Mouse (Mus musculus) embryonic facial prominence, embryonic 13.5 days (tissue): ENCODE results near the gene Rpl31. TPM values are rescaled to one million over a fixed set of nuclear protein-coding genes. Genes with fewer than 3 reads are reported as not detected.

Experiments
- ATAC-seq: fragments of 200-750 bp; cut with Nextera tagmentation; 2 replicates; pipeline ENCODE4 v1.8.0; 2017; ENCODE audit warnings: low read depth; ENCODE audit not compliant: insufficient number of reproducible peaks, insufficient read depth, low FRiP score, low TSS enrichment
- H3K27ac ChIP-seq: fragments of 300-500 bp; sonication (generic); 2 replicates; pipeline ENCODE4 v1.5.1; 2015; ENCODE audit warnings: moderate library complexity, mild to moderate bottlenecking, inconsistent platforms
- H3K27me3 ChIP-seq: fragments of 300-500 bp; sonication (generic); 2 replicates; pipeline ENCODE4 v1.6.1; 2015; ENCODE audit warnings: mild to moderate bottlenecking, inconsistent platforms
- H3K36me3 ChIP-seq: fragments of 300-500 bp; sonication (generic); 2 replicates; pipeline ENCODE4 v1.6.1; 2015; ENCODE audit warnings: mild to moderate bottlenecking, inconsistent platforms
- H3K4me1 ChIP-seq: fragments of 300-500 bp; sonication (generic); 2 replicates; pipeline ENCODE4 v1.6.1; 2015; ENCODE audit warnings: inconsistent platforms
- H3K4me2 ChIP-seq: fragments of 300-500 bp; sonication (generic); 2 replicates; pipeline ENCODE4 v1.6.1; 2015; ENCODE audit warnings: moderate library complexity, mild to moderate bottlenecking, inconsistent platforms
- H3K4me3 ChIP-seq: fragments of 300-500 bp; sonication (generic); 2 replicates; pipeline ENCODE4 v1.5.1; 2015; ENCODE audit warnings: mild to moderate bottlenecking, inconsistent platforms
- H3K9ac ChIP-seq: fragments of 300-500 bp; sonication (generic); 2 replicates; pipeline ENCODE4 v1.6.1; 2015; ENCODE audit warnings: mild to moderate bottlenecking, inconsistent platforms
- H3K9me3 ChIP-seq: fragments of 300-500 bp; sonication (generic); 2 replicates; pipeline ENCODE4 v1.6.1; 2016; ENCODE audit warnings: inconsistent platforms
- WGBS: fragments of 180-500 bp; shearing (Covaris S2); methylation state at CpG from one replicate; pipeline ENCODE4 v1.1.7; 2015; ENCODE audit warnings: mixed read lengths; 5-methylcytosine and 5-hydroxymethylcytosine counted together
- polyA plus RNA-seq: library from polyadenylated mRNA; unstranded; fragments of >200 nt; fragmentation: Nextera tagmentation; extraction: Ambion mirVana; gene quantifications from 2 replicates; pipeline ENCODE4 v1.2.1, GENCODE M21; 2015

Rpl31 gene
- polyA plus RNA-seq, 1 experiment from 2014 or later: 635 TPM

GRCm38 (mm10) chr1:39387497-39387896, 19.9 kb downstream of the Rpl31 start:
- H3K4me1 ChIP-seq: no peaks in the 10 kb centered on the region
- H3K4me2 ChIP-seq: no peak overlapping the region
- no peak overlapping the region for H3K27ac ChIP-seq
- peak overlapping the region; percentile 7; the same call in 1 of the 2 replicates for H3K9ac ChIP-seq
- no peak overlapping the region for H3K4me3 ChIP-seq
- WGBS: 81% methylated on average over 4 of the region's 4 CpGs
- no peaks in the 10 kb centered on the region for H3K36me3 ChIP-seq
- ATAC-seq: no peak
- H3K27me3 ChIP-seq: 0 out of 2 replicates have a peak, but pooled peaks cover 8% of the 10 kb centered on the region
- H3K9me3 ChIP-seq: no peaks in the 10 kb centered on the region

- H3K4me1 ChIP-seq: no peaks in the 10 kb centered on the region
- no peak overlapping the region for H3K9ac ChIP-seq
- H3K4me3 ChIP-seq: no peak overlapping the region
- H3K4me2 ChIP-seq: no peak overlapping the region
- no peak for ATAC-seq
- 82% methylated on average over 2 of the region's 2 CpGs for WGBS
- no peaks in the 10 kb centered on the region for H3K36me3 ChIP-seq
- 0 out of 2 replicates have a peak, but pooled peaks cover 8% of the 10 kb centered on the region for H3K27me3 ChIP-seq
- no peak overlapping the region for H3K27ac ChIP-seq
- no peaks in the 10 kb centered on the region for H3K9me3 ChIP-seq
These were observed 20.5 kb downstream of the Rpl31 start for GRCm38 (mm10) chr1:39388163-39388562.

GRCm38 (mm10) chr1:39389338-39389737, 21.7 kb downstream of the Rpl31 start:
- Histone ChIP-seq H3K27ac (no peak overlapping the region), H3K9ac (no peak overlapping the region), H3K9me3 (no peaks in the 10 kb centered on the region), H3K4me1 (peaks cover 4% of the 10 kb centered on the region; the same call in 1 of the 2 replicates), H3K4me3 (no peak overlapping the region), H3K36me3 (no peaks in the 10 kb centered on the region), H3K27me3 (0 out of 2 replicates have a peak, but pooled peaks cover 8% of the 10 kb centered on the region), H3K4me2 (no peak overlapping the region)
- 88% methylated on average over 11 of the region's 11 CpGs for WGBS
- ATAC-seq: no peak

GRCm38 (mm10) chr1:39391652-39392051, 24.0 kb downstream of the Rpl31 start:
- no peak overlapping the region for H3K4me2 ChIP-seq
- peaks cover 8% of the 10 kb centered on the region; the same call in 1 of the 2 replicates for H3K4me1 ChIP-seq
- no peaks in the 10 kb centered on the region for H3K9me3 ChIP-seq
- no peak overlapping the region for H3K4me3 ChIP-seq
- no peak overlapping the region for H3K9ac ChIP-seq
- ATAC-seq: no peak
- H3K27ac ChIP-seq: no peak overlapping the region
- 0 out of 2 replicates have a peak, but pooled peaks cover 8% of the 10 kb centered on the region for H3K27me3 ChIP-seq
- no peaks in the 10 kb centered on the region for H3K36me3 ChIP-seq
- WGBS: 85% methylated on average over 6 of the region's 6 CpGs

GRCm38 (mm10) chr1:39392189-39392588, 24.5 kb downstream of the Rpl31 start:
- Histone ChIP-seq H3K27ac (no peak overlapping the region), H3K9me3 (peaks cover 4% of the 10 kb centered on the region; the same call in 1 of the 2 replicates), H3K27me3 (0 out of 2 replicates have a peak, but pooled peaks cover 8% of the 10 kb centered on the region), H3K4me3 (no peak overlapping the region), H3K4me1 (peaks cover 8% of the 10 kb centered on the region; the same call in 1 of the 2 replicates), H3K4me2 (no peak overlapping the region), H3K9ac (no peak overlapping the region), H3K36me3 (peaks cover 2% of the 10 kb centered on the region)
- 58% methylated on average over 3 of the region's 3 CpGs for WGBS
- no peak for ATAC-seq

- ATAC-seq: no peak
- Histone ChIP-seq H3K9me3 (peaks cover 6% of the 10 kb centered on the region; the same call in 1 of the 2 replicates), H3K27me3 (0 out of 2 replicates have a peak, but pooled peaks cover 8% of the 10 kb centered on the region), H3K4me3 (no peak overlapping the region), H3K9ac (no peak overlapping the region), H3K4me2 (no peak overlapping the region), H3K36me3 (peaks cover 5% of the 10 kb centered on the region), H3K27ac (no peak overlapping the region), H3K4me1 (peaks cover 8% of the 10 kb centered on the region; the same call in 1 of the 2 replicates)
- WGBS: 77% methylated on average over 8 of the region's 8 CpGs
These were observed 25.7 kb downstream of the Rpl31 start for GRCm38 (mm10) chr1:39393217-39393867.

- WGBS: 68% methylated on average over 10 of the region's 10 CpGs
- H3K4me2 ChIP-seq: no peak overlapping the region
- ATAC-seq: no peak
- no peak overlapping the region for H3K27ac ChIP-seq
- peaks cover 8% of the 10 kb centered on the region; the same call in 1 of the 2 replicates for H3K4me1 ChIP-seq
- H3K36me3 ChIP-seq: peaks cover 5% of the 10 kb centered on the region
- 0 out of 2 replicates have a peak, but pooled peaks cover 8% of the 10 kb centered on the region for H3K27me3 ChIP-seq
- no peak overlapping the region for H3K9ac ChIP-seq
- no peak overlapping the region for H3K4me3 ChIP-seq
- H3K9me3 ChIP-seq: peaks cover 6% of the 10 kb centered on the region; the same call in 1 of the 2 replicates
These were observed 26.5 kb downstream of the Rpl31 start for GRCm38 (mm10) chr1:39394096-39394495.

GRCm38 (mm10) chr1:39394650-39395049, 27.0 kb downstream of the Rpl31 start:
- 57% methylated on average over 3 of the region's 3 CpGs for WGBS
- Histone ChIP-seq H3K9me3 (peaks cover 6% of the 10 kb centered on the region; the same call in 1 of the 2 replicates), H3K4me1 (peaks cover 8% of the 10 kb centered on the region; the same call in 1 of the 2 replicates), H3K4me3 (no peak overlapping the region), H3K4me2 (no peak overlapping the region), H3K27ac (no peak overlapping the region), H3K9ac (no peak overlapping the region), H3K27me3 (0 out of 2 replicates have a peak, but pooled peaks cover 8% of the 10 kb centered on the region), H3K36me3 (peaks cover 5% of the 10 kb centered on the region)
- no peak for ATAC-seq

DNA sequence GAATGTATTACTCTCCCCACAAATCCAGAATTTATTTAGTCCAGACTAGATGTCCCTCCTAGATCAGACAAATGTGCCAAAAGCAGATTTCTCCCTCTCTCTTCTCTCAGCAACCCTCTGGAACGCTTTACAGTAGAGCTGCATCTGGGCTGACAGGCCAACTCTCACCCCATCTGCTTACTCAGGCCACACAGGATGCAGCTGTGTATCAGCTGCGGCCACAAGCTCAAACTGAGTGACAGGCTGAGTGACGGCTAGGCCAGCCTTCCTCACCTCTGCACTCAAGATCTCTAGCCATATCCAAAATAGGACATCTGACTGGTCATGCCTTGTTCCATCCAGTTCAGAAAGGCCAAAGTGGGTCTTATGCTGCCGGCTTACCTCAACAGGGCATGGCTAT, 28.7 kb downstream of the Rpl31 start:
- 71% methylated on average over 4 of the region's 4 CpGs for WGBS
- H3K27me3 ChIP-seq: 0 out of 2 replicates have a peak, but pooled peaks cover 5% of the 10 kb centered on the region
- H3K4me1 ChIP-seq: peaks cover 8% of the 10 kb centered on the region; the same call in 1 of the 2 replicates
- H3K9ac ChIP-seq: no peak overlapping the region
- H3K9me3 ChIP-seq: peaks cover 6% of the 10 kb centered on the region; the same call in 1 of the 2 replicates
- no peak overlapping the region for H3K4me2 ChIP-seq
- no peak for ATAC-seq
- no peak overlapping the region for H3K27ac ChIP-seq
- H3K4me3 ChIP-seq: no peak overlapping the region
- peaks cover 5% of the 10 kb centered on the region for H3K36me3 ChIP-seq

- no peak overlapping the region for H3K9ac ChIP-seq
- peaks cover 8% of the 10 kb centered on the region; the same call in 1 of the 2 replicates for H3K4me1 ChIP-seq
- WGBS: 88% methylated on average over 6 of the region's 6 CpGs
- H3K4me3 ChIP-seq: no peak overlapping the region
- H3K4me2 ChIP-seq: no peak overlapping the region
- H3K27ac ChIP-seq: no peak overlapping the region
- no peak for ATAC-seq
- H3K36me3 ChIP-seq: peaks cover 5% of the 10 kb centered on the region
- H3K9me3 ChIP-seq: peaks cover 6% of the 10 kb centered on the region; the same call in 1 of the 2 replicates
- no peaks in the 10 kb centered on the region for H3K27me3 ChIP-seq
These were observed 30.6 kb downstream of the Rpl31 start for GRCm38 (mm10) chr1:39398284-39398683.

DNA sequence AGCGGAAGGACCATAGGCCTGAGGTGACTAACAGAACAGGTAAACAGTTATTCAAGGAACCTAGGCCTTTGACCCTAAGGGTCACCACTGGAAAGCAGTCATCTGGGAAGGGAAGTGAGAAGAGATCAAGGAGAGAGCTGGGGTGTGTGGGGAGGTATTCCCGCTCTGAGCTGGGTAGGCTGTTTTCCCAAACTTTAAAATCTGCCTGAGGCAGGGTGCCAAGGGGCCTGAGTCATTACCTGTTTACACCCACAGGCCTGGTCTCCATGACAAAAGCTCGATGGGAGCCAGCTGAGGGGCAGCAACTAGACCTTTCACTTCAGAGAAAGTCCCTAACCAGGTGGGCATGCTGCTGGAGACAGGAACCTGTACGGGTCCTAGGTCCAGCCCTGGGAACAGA, 31.6 kb downstream of the Rpl31 start:
- Histone ChIP-seq H3K9ac (no peak overlapping the region), H3K9me3 (peaks cover 6% of the 10 kb centered on the region; the same call in 1 of the 2 replicates), H3K4me1 (peaks cover 6% of the 10 kb centered on the region; the same call in 1 of the 2 replicates), H3K4me2 (no peak overlapping the region), H3K27me3 (no peaks in the 10 kb centered on the region), H3K27ac (no peak overlapping the region), H3K36me3 (peaks cover 5% of the 10 kb centered on the region), H3K4me3 (no peak overlapping the region)
- WGBS: 77% methylated on average over 4 of the region's 4 CpGs
- no peak for ATAC-seq

GRCm38 (mm10) chr1:39400173-39400572, 32.5 kb downstream of the Rpl31 start:
- Histone ChIP-seq H3K4me3 (no peak overlapping the region), H3K27ac (no peak overlapping the region), H3K4me1 (0 out of 2 replicates have a peak, but pooled peaks cover 3% of the 10 kb centered on the region), H3K36me3 (peaks cover 5% of the 10 kb centered on the region), H3K9ac (no peak overlapping the region), H3K27me3 (no peaks in the 10 kb centered on the region), H3K9me3 (peaks cover 6% of the 10 kb centered on the region; the same call in 1 of the 2 replicates), H3K4me2 (no peak overlapping the region)
- ATAC-seq: no peak
- 92% methylated on average over 3 of the region's 3 CpGs for WGBS
